Mouse (Mus musculus) midbrain, embryonic 14.5 days (tissue): ENCODE measurements around the gene Ralgps1. TPM values are rescaled to one million over a fixed set of nuclear protein-coding genes. Genes with fewer than 3 reads are reported as not detected.

Experiments
- ATAC-seq: fragments of 200-750 bp; cut with Nextera tagmentation; 2 replicates; pipeline ENCODE4 v1.8.0; 2017; ENCODE audit warnings: moderate number of reproducible peaks, moderate library complexity; ENCODE audit not compliant: low FRiP score, low TSS enrichment
- DNase-seq: peaks from one replicate; pipeline ENCODE4 v3.0.0-alpha.2; 2015
- H3K27ac ChIP-seq: fragments of 300-500 bp; sonication (generic); replicated peaks from 2 replicates; pipeline ENCODE4 v1.5.1; 2014; ENCODE audit warnings: mild to moderate bottlenecking, low read depth, low read length, moderate library complexity
- H3K27me3 ChIP-seq: fragments of 300-500 bp; sonication (generic); 2 replicates; pipeline ENCODE4 v1.6.1; 2014; ENCODE audit warnings: low read length, control low read depth, mixed read lengths; ENCODE audit not compliant: control insufficient read depth, insufficient read depth
- H3K36me3 ChIP-seq: fragments of 300-500 bp; sonication (generic); 2 replicates; pipeline ENCODE4 v1.6.1; 2014; ENCODE audit warnings: low read length, control low read depth; ENCODE audit not compliant: control insufficient read depth, insufficient read depth
- H3K4me1 ChIP-seq: fragments of 300-500 bp; sonication (generic); 2 replicates; pipeline ENCODE4 v1.6.1; 2014; ENCODE audit warnings: mild to moderate bottlenecking, antibody characterized with exemption, low read length, control low read depth; ENCODE audit not compliant: control insufficient read depth, insufficient read depth
- H3K4me2 ChIP-seq: fragments of 300-500 bp; sonication (generic); 2 replicates; pipeline ENCODE4 v1.6.1; 2014; ENCODE audit warnings: mild to moderate bottlenecking, low read length, moderate library complexity
- H3K4me3 ChIP-seq: fragments of 300-500 bp; sonication (generic); replicated peaks from 2 replicates; pipeline ENCODE4 v1.5.1; 2014; ENCODE audit warnings: low read depth, low read length
- H3K9ac ChIP-seq: fragments of 300-500 bp; sonication (generic); replicated peaks from 2 replicates; pipeline ENCODE4 v1.6.1; 2014; ENCODE audit warnings: mild to moderate bottlenecking, low read length, moderate library complexity
- H3K9me3 ChIP-seq: fragments of 300-500 bp; sonication (generic); 2 replicates; pipeline ENCODE4 v1.6.1; 2016; ENCODE audit warnings: low read length, control low read depth, mixed read lengths; ENCODE audit not compliant: control insufficient read depth
- WGBS: fragments of 180-500 bp; shearing (Covaris S2); extraction: QIAGEN DNeasy Blood & Tissue Kit; methylation state at CpG from one replicate; pipeline ENCODE4 v1.1.7; 2014; 5-methylcytosine and 5-hydroxymethylcytosine counted together
- polyA plus RNA-seq: library from polyadenylated mRNA; unstranded; fragments of >200 nt; fragmentation: Nextera tagmentation; extraction: Ambion mirVana; gene quantifications from 2 replicates; pipeline ENCODE4 v1.2.1, GENCODE M21; 2014

Ralgps1 gene
- polyA plus RNA-seq, 1 experiment from 2014 or later, result 58.8 TPM

GRCm38 (mm10) chr2:33274719-33275490, 96.4 kb downstream of the Ralgps1 start:
- Histone ChIP-seq H3K4me1 (no peaks in the 10 kb centered on the region), H3K36me3 (peaks cover 26% of the 10 kb centered on the region), H3K9ac (no peak overlapping the region), H3K27me3 (no peaks in the 10 kb centered on the region), H3K4me2 (no peak overlapping the region), H3K4me3 (no peak overlapping the region), H3K27ac (no peak overlapping the region), H3K9me3 (no peaks in the 10 kb centered on the region)
- DNase-seq (no peak), ATAC-seq (no peak)
- 85% methylated on average over 12 of the region's 12 CpGs for WGBS

GRCm38 (mm10) chr2:33272665-33273439, 98.4 kb downstream of the Ralgps1 start:
- H3K36me3 ChIP-seq, result peaks cover 38% of the 10 kb centered on the region
- no peaks in the 10 kb centered on the region for H3K27me3 ChIP-seq
- H3K4me1 ChIP-seq, result no peaks in the 10 kb centered on the region
- no peak overlapping the region for H3K27ac ChIP-seq
- no peak for DNase-seq
- H3K9me3 ChIP-seq, result no peaks in the 10 kb centered on the region
- 88% methylated on average over 4 of the region's 4 CpGs for WGBS
- H3K4me3 ChIP-seq, result no peak overlapping the region
- ATAC-seq, result no peak
- no peak overlapping the region for H3K4me2 ChIP-seq
- H3K9ac ChIP-seq, result no peak overlapping the region

GRCm38 (mm10) chr2:33271511-33271910, 99.8 kb downstream of the Ralgps1 start:
- Histone ChIP-seq H3K27me3 (no peaks in the 10 kb centered on the region), H3K9ac (no peak overlapping the region), H3K36me3 (peaks cover 34% of the 10 kb centered on the region), H3K4me1 (no peaks in the 10 kb centered on the region), H3K27ac (no peak overlapping the region), H3K4me3 (no peak overlapping the region), H3K4me2 (no peak overlapping the region), H3K9me3 (no peaks in the 10 kb centered on the region)
- DNase-seq (no peak), ATAC-seq (no peak)
- WGBS, result 73% methylated on average over 1 of the region's 1 CpGs

GRCm38 (mm10) chr2:33270569-33270968, 100.7 kb downstream of the Ralgps1 start:
- 96% methylated on average over 2 of the region's 2 CpGs for WGBS
- Histone ChIP-seq H3K9me3 (no peaks in the 10 kb centered on the region), H3K27me3 (no peaks in the 10 kb centered on the region), H3K27ac (no peak overlapping the region), H3K4me1 (no peaks in the 10 kb centered on the region), H3K4me2 (no peak overlapping the region), H3K4me3 (no peak overlapping the region), H3K36me3 (peaks cover 34% of the 10 kb centered on the region), H3K9ac (no peak overlapping the region)
- ATAC-seq (no peak), DNase-seq (no peak)

- 94% methylated on average over 2 of the region's 2 CpGs for WGBS
- Histone ChIP-seq H3K4me2 (no peak overlapping the region), H3K27ac (no peak overlapping the region), H3K4me1 (no peaks in the 10 kb centered on the region), H3K4me3 (no peak overlapping the region), H3K9me3 (no peaks in the 10 kb centered on the region), H3K27me3 (no peaks in the 10 kb centered on the region), H3K36me3 (peaks cover 24% of the 10 kb centered on the region), H3K9ac (no peak overlapping the region)
- ATAC-seq (no peak), DNase-seq (no peak)
Observed at GRCm38 (mm10) chr2:33269132-33269493, 102.2 kb downstream of the Ralgps1 start.

- Histone ChIP-seq H3K36me3 (peaks cover 24% of the 10 kb centered on the region), H3K9ac (no peak overlapping the region), H3K4me2 (no peak overlapping the region), H3K4me1 (no peaks in the 10 kb centered on the region), H3K9me3 (no peaks in the 10 kb centered on the region), H3K27me3 (no peaks in the 10 kb centered on the region), H3K27ac (no peak overlapping the region), H3K4me3 (no peak overlapping the region)
- WGBS, result 84% methylated on average over 6 of the region's 6 CpGs
- DNase-seq, result no peak
- no peak for ATAC-seq
Observed at GRCm38 (mm10) chr2:33268384-33269131, 102.7 kb downstream of the Ralgps1 start.

GRCm38 (mm10) chr2:33267075-33267474, 104.2 kb downstream of the Ralgps1 start:
- H3K27ac ChIP-seq, result no peak overlapping the region
- no peak for ATAC-seq
- H3K9me3 ChIP-seq, result no peaks in the 10 kb centered on the region
- DNase-seq, result peak; percentile 23
- no peak overlapping the region for H3K9ac ChIP-seq
- 85% methylated on average over 1 of the region's 1 CpGs for WGBS
- H3K4me2 ChIP-seq, result no peak overlapping the region
- H3K4me1 ChIP-seq, result no peaks in the 10 kb centered on the region
- H3K36me3 ChIP-seq, result peaks cover 16% of the 10 kb centered on the region; the same call in 1 of the 2 replicates
- no peak overlapping the region for H3K4me3 ChIP-seq
- no peaks in the 10 kb centered on the region for H3K27me3 ChIP-seq

GRCm38 (mm10) chr2:33265793-33266192, 105.5 kb downstream of the Ralgps1 start:
- Histone ChIP-seq H3K36me3 (peaks cover 21% of the 10 kb centered on the region), H3K4me2 (no peak overlapping the region), H3K4me1 (no peaks in the 10 kb centered on the region), H3K9ac (no peak overlapping the region), H3K4me3 (no peak overlapping the region), H3K27ac (peak overlapping the region; percentile 8; the same call in 1 of the 2 replicates), H3K27me3 (no peaks in the 10 kb centered on the region), H3K9me3 (no peaks in the 10 kb centered on the region)
- WGBS, result 83% methylated on average over 3 of the region's 3 CpGs
- peak; percentile 18 for DNase-seq
- no peak for ATAC-seq
